Mouse (Mus musculus) left cerebral cortex, postnatal 14 days (tissue): ENCODE data around the gene Tomm40. TPM values are rescaled to one million over a fixed set of nuclear protein-coding genes. Genes with fewer than 3 reads are reported as not detected.

Source experiments
- DNase-seq, 2 experiments: peaks; one replicate each; pipeline ENCODE4 v3.0.0; 2021 to 2022; ENCODE audit warnings: low spot score in 2 of 2, mixed read lengths in 1 of 2
- intact Hi-C: fragments of 180-260 bp; cut with DNase I; formaldehyde crosslinking; loops from one replicate; pipeline ENCODE4 v1.15.1; 2025
- total RNA-seq, 2 experiments: library from RNA; stranded (reverse); gene quantifications; 2 replicates each; pipeline ENCODE4 v1.2.3; 2021

Tomm40 gene
- total RNA-seq, 2 experiments from 2014 or later = 104 to 120 TPM

GRCm38 (mm10) chr7:19747420-19748218 lies 32.4 kb upstream of the Tomm40 start:
- DNase-seq = no peak
- intact Hi-C loops = no loop called here

DNA sequence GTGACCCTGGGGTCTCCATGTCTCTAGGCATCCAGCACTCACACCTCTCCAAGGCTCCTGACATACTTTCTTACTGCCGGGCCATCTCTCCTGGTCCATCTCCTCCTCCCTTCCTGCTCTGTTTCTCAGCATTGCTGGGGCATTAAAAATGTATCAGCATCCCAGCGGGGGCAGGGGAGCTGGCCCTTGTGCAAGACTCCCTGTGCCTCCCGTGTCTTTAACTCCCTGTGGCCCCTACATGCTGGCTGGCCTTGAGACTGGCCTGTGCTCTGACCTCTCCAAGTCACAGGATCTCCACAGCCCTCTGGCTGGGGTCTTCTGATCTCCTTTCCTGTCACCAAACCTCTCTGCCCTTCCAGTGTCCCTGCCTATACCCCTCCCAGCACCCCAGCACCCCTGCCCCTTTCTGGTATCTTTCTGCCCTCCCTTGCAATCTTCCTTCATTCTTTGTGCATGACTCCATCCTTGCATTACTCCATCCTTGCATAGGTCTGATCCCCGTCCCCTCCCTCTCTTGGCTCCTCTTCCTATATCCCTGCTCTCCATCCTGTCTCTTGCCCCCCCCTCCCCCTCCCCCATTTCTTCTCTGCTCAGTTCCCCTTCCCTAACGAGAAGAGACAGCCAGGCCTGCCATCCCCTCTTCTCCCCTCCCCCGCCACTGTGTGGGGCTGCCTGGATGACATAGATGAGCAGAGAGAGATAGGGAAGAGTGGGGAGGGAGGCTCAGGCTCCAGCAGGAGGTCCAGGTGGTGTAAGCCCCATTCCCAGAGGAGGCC lies 31.4 kb upstream of the Tomm40 start:
- DNase-seq = no peak
- intact Hi-C loops = no loop called here

- intact Hi-C loops = no loop called here
- no peak for DNase-seq
Observed at GRCm38 (mm10) chr7:19745971-19746370, 30.7 kb upstream of the Tomm40 start.

- no peak for DNase-seq
- intact Hi-C loops = no loop called here
Observed at GRCm38 (mm10) chr7:19744590-19745385, 29.6 kb upstream of the Tomm40 start.

DNA sequence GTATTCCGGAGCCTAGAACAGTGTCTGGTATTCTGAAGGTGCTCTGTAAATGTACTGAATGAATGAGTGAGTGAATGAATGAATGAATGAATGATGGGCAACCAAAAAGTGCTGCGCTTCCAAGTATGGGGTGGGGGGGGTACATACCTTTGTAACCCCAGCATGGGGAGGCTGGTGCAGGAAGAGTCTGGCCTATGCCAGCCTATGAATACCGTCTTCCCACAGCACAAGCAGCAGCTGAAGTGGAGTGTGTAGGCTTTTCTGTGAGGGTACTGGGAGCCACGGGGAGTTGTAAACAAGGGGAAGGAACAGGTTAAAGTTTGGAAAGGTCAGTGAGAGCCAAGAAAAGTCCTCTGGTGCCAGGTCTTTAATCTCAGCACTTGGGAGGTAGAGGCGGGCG lies 28.6 kb upstream of the Tomm40 start:
- DNase-seq = no peak
- intact Hi-C loops = no loop called here

- no peak for DNase-seq
Observed at GRCm38 (mm10) chr7:19742468-19742867, 27.2 kb upstream of the Tomm40 start.

DNA sequence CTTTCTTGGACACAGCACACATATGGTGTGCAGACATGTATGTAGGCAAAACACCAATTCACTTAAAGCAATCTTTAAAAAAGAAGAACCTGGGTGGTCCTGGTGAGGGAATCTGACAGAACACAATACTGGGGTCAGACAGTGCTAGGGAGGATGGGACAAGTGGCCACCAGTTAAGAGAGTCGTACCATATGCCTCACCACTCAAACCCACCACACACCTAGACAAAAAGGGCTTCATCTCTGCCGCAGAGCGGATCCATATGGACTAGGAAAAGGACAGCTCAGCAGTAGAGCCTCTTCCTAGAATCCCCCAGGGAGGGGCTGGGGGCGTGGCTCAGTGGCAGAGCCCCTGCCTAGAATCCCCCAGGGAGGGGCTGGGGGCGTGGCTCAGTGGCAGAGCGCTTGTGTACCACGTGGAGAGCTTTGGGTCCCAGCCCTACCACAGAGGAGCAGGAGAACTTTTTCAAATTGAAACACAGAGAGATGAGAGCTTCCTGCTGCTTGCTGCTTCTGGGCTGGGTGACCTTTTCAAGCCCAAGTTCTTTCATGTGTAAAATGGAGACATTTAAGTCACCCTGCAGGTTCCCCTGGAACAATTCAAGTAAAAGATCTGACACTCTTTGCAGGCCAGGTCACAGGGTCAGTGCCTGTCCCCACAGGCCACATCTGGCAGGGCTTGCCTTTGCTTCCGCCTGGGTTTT lies 26.2 kb upstream of the Tomm40 start:
- intact Hi-C loops = no loop called here

More at GRCm38 (mm10) chr7:19742468-19742867, 27.2 kb upstream of the Tomm40 start:
- intact Hi-C loops = no loop called here

DNA sequence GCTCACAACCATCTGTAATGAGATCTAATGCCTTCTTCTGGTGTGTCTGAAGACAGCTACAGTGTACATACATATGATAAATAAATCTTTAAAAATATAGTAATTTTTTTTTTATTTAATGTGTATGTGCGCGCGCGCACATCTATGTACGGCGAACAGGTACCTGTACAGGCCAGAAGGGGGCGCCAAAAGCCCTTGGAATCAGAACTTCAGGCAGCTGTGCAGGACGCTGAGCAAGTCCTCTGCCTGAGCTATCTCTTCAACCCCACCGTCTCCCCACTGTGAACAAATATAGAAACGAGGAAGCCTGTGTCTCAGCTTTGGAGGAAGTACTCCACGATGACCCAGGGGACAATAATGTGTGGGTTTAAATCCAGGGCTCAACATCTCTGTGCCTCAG lies 25.0 kb upstream of the Tomm40 start:
- intact Hi-C loops = no loop called here
- no peak for DNase-seq

More for the DNA sequence above, 26.2 kb upstream of the Tomm40 start:
- DNase-seq = no peak

DNA sequence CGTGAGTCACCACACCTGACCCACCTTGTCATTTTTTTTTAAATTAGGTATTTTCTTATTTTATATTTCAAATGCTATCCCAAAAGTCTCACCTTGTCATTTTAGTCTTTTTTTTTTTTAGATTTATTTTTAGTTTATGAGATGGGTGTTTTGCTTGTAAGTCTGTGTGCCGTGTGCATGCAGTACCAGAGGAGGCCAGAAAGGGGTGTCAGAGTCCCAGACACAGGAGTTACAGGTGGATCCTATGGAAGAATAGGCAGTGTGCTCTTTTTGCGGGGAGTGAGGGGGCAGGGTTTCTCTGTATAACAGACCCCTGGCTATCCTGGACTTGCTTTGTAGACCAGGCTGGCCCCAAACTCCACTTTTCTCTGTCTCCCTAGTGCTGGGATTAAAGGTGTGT lies 23.5 kb upstream of the Tomm40 start:
- intact Hi-C loops = no loop called here
- DNase-seq = no peak

- intact Hi-C loops = no loop called here
- no peak for DNase-seq
Observed at GRCm38 (mm10) chr7:19736389-19737057, 21.3 kb upstream of the Tomm40 start.

DNA sequence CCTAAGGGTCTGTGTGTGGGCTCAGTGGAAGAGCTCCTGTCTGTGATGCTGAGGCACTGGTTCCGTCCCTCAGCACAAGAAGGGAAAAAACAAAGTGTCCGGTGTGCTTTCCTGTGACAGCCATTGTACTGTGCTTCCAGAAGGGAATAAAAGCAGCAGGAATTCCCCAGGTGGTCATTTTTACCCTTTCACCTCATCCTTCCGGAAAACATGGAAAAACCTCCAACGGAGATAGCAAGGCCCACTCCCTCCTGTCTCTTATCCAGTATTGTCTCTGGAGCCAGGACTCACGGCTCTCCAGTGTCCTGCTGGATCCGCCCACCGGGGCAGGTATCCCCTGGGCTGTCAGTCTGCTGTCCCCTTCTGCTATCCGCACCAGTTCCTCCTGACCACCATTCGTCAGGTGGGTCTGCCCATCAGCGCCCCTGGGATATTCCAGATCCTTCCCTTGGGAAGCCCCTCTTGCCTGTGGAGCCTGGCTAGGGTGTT lies 19.0 kb upstream of the Tomm40 start:
- intact Hi-C loops = no loop called here
- no peak for DNase-seq

GRCm38 (mm10) chr7:19726541-19726940 lies 11.3 kb upstream of the Tomm40 start:
- no peak for DNase-seq
- intact Hi-C loops = no loop called here

DNA sequence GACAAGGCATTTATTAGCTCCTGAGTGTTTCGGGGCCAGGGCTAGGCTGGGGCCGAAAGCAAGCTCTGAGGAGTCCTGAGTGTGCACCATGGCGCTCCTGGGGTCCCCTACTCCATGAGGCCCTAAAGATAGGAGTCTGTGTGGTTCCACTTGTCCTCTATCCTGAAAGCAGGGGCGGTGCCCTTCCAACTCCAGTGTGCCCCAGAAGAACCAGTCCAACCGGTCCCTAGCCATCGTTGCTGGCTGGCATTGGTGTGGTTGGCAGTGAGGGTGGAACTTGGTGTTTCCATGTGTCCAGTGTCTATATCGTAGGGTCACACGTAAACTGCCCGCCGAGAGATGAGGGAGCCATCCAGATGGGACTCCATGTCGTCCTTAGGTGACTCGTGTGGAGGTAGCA lies 8.9 kb upstream of the Tomm40 start:
- no peak for DNase-seq
- intact Hi-C loops = no loop called here

- intact Hi-C loops = no loop called here
- DNase-seq = no peak
Observed at GRCm38 (mm10) chr7:19722754-19723195, 7.5 kb upstream of the Tomm40 start.

- DNase-seq = no peak
- intact Hi-C loops = no loop called here
Observed at GRCm38 (mm10) chr7:19719200-19719599, 4.0 kb upstream of the Tomm40 start.

- intact Hi-C loops = no loop called here
- no peak for DNase-seq
Observed at GRCm38 (mm10) chr7:19718297-19718952, 3.2 kb upstream of the Tomm40 start.

- DNase-seq = no peak
- intact Hi-C loops = no loop called here
Observed at GRCm38 (mm10) chr7:19717346-19717745, 2.1 kb upstream of the Tomm40 start.

DNA sequence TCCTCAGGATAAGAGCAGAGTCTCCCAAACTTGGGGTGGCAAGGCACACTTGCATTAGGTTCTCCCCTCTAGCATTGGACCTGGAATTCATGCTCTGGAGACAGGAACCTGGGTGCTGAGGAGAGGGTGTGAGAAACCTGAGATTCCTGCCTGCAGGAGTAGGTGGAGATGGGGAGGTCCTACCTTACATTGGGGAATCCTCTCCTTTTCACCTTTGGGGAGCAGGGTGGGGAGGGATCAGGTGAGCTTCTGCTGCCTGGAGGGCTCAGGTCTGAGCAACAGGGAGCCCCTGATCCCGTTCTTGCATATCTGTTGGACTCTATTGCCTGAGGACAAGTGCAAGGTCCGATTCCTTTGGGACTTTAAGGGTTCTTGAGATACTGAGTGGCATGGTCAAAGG lies 1.6 kb upstream of the Tomm40 start:
- intact Hi-C loops = no loop called here
- DNase-seq = no peak
